Mouse (Mus musculus) neutrophil, adult 59 days (primary cell): ENCODE measurements around the gene Spdye4a. TPM values are rescaled to one million over a fixed set of nuclear protein-coding genes. Genes with fewer than 3 reads are reported as not detected.

ENCODE experiments used
- total RNA-seq, 2 experiments: library from RNA; stranded (reverse); gene quantifications; 1 replicate in 1 of 2; 2 replicates in 1 of 2; pipeline ENCODE4 v1.2.4; 2023

The Spdye4a gene
- not detected for total RNA-seq

DNA sequence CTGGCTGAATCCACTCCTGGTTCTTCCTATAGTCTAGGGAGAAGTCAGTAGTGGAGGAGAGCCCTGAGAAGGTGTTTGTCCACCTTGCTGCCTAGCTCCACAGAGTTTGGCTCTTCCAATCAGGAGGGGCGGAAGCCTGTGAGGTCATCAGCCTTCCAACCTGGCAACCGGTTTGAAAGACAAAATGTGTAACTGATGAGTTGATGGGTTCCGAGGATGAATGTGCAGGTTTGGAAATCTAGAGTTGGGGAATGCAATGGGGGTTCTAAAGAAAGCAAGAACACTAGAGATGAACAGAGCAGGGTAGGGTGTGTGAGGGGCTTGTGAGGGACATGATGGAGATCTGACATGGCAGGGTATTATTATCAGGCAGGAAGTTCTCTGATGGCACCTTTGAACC is at the start of gene Spdye4a:
Gene Spdye4a (minus strand): TSS at position 101 of the 400 bp plus-strand sequence.

DNA sequence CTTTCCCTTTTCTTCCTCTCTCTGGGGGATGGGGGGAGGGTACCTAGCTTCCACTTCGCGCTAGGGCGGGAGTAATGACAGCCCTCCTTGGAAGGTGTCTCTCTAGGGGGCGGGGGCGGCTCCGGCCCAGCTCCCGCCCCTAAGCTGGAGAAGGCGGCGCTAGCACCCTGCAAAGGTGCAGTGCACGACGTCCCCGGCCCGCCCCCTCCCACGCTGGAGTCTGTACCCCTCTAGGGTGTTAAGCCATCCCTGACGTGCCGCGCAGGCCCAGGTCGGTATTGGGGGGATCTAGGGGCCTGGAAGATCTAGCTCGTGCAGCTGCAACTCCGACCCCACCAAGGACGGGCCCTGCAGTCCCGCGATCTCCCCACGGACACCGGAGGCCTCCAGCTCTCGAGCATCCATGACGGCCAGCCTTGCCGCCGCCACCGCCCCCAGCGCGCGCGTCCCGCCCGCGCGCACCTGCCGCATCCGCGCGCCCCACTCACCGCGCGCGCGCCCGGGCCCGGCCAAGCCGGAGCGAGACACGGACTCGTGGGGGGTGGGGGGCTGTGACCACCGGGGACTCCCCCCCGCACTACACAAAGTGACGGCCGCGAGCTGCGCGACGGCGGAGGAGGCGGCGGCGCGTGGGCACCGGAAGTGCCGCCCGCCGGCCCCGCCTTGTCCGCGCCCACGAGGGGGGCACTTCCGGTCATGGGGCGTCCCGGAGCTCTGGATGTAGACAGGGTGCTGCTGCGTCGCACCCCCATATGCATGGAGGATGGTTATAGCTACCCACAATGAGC is 42.9 kb upstream of the Spdye4a start, which contains the start of gene Zfp316:
Gene Zfp316 (minus strand): TSS at position 660 of the 788 bp plus-strand sequence.

DNA sequence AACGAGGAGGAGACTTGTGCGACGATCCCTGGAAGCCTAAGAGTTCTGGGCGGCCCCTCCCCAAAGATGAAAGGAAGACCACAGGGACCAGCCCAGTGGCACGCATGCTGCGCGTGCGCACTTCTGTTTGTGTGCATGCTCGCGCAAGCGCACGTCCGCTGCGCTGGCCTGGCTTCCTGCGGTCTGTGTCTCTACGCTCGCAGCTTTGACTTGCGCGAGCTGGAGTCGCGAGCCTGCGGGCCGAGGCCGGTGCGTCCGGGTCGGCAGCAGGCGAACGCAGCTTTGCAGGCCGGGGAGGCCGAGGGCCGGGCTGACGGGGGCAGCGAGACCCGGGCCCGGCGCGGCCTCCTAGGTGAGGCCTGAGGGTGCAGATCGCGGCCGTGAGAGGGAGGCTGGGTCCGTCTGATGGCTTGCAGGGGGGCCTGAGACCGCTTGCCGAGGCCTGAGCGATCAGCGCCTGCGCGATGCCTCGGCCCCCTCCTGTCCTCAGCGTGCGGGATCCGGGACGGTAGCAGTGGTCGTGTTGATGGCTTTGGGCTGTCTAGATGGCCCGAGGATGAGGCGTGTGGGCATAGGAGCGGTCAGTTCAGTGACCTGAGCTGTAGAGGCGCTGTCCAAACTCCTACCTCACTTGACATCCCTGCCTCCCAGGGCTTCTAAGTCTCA is 8.5 kb upstream of the Spdye4a start, which contains the start of gene Zfp12:
Gene Zfp12 (plus strand): TSS at position 136 of the 666 bp plus-strand sequence.

DNA sequence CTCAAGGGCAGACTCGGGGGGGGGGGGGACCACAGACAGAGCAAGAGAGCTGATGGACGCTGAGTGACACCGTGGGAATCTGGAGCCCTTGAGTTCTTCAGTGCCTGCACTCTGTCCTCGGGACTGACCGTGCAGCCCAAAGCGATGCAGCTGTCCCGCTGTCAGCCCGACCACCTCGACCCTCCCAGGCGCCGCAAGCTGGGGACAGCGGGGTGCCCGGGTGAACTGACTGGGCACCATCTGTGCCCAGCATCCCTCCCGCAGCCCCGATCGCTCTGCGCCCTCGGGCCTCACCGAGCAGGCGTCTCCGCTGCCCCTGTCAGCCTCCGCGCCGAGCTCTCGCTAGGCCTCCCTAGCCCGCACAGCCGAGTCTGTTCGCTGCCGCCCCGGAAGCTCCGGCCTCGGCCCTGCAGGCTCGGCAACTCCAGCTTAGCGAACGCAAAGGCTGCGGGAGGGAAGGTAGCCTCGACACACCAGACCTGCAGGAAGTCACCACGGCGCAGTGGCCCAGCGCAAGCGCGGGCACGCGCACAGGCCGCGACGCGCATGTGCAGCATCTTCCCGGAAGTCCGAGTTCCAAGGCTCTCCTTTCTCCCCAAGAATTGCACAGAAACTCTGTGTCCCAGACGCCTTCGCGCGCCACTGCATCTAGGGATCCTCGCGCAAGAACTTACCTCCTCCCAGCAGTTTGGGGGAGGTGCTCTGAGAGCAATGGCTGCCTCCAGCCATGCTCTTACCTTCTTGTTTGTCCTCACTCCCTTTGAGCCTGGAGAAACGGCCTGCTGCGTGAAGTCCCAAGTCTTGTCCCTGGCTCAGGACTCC is 46.2 kb downstream of the Spdye4a start, which contains the start of the genes Rbak and Spdye4b:
Gene Rbak (minus strand): TSS at position 521 of the 822 bp plus-strand sequence.
Gene Spdye4b (plus strand): TSS at position 763 of the 822 bp plus-strand sequence.

Other genes with a start within 250 kb of the Spdye4a start
- gene Rnf216, start 113.9 kb downstream of the Spdye4a start, total RNA-seq, result 10 to 100 TPM; 56.1 to 56.7 TPM
- under 1 TPM; 0.29 to 0.31 TPM for gene Olfr718-ps1, start 79.3 kb downstream of the Spdye4a start, total RNA-seq
- gene Rbak, start 46.1 kb downstream of the Spdye4a start, total RNA-seq, result 1 to 10 TPM; 4.4 to 5.4 TPM
- gene Spdye4b, start 45.9 kb downstream of the Spdye4a start, total RNA-seq, result not detected
- 1 to 10 TPM; 5.9 to 6.2 TPM for gene Zfp12, start 8.3 kb upstream of the Spdye4a start, total RNA-seq
- 1 to 10 TPM; 1.2 to 2.0 TPM for gene Zfp316, start 43.1 kb upstream of the Spdye4a start, total RNA-seq
- under 1 TPM in 1 of 2 experiments, not detected in 1; 0.29 TPM for gene Zfp853, start 66.7 kb upstream of the Spdye4a start, total RNA-seq
- 10 to 100 TPM; 19.7 to 20.0 TPM for gene E130309D02Rik, start 88.5 kb upstream of the Spdye4a start, total RNA-seq
- 10 to 100 TPM; 34.3 to 36.5 TPM for gene Zdhhc4, start 102.4 kb upstream of the Spdye4a start, total RNA-seq
- gene Grid2ip, start 130.4 kb upstream of the Spdye4a start, total RNA-seq, result not detected
- gene Kdelr2, start 176.9 kb upstream of the Spdye4a start, total RNA-seq, result 10 to 100 TPM; 42.2 to 43.3 TPM
- 10 to 100 TPM; 27.1 to 31.2 TPM for gene Daglb, start 237.7 kb upstream of the Spdye4a start, total RNA-seq